Mouse (Mus musculus): ENCODE measurements around the gene Oas1c. TPM values are rescaled to one million over a fixed set of nuclear protein-coding genes. Genes with fewer than 3 reads are reported as not detected.

The Oas1c gene
- 0.27 and 0.49 TPM in 2 replicates for polyA plus RNA-seq (2015; fragmentation: Nextera tagmentation; extraction: Ambion mirVana)

GRCm38 (mm10) chr5:120811951-120812819 lies at the start of gene Oas1c:
Oas1c (minus strand) TSS chr5:120812514.
- Histone ChIP-seq H3K4me3 (replicated peaks) (peak within 1 kb of the TSS; percentile 38), H3K4me2 (peak within 1 kb of the TSS; percentile 60), H3K36me3 (no peaks in the 10 kb centered on the region), H3K4me1 (peaks cover 16% of the 10 kb centered on the region), H3K9me3 (replicated peaks) (no peaks in the 10 kb centered on the region), H3K27me3 (no peaks in the 10 kb centered on the region), H3K9ac (peak within 1 kb of the TSS; percentile 17; the same call in 1 of the 2 replicates), H3K27ac (peak within 1 kb of the TSS; percentile 85)
- ATAC-seq (replicated peaks; ENCODE audit: low FRiP score), result peak; percentile 92
- WGBS, result 4% methylated on average over 18 of the region's 18 CpGs

GRCm38 (mm10) chr5:120861121-120861520 lies 48.8 kb upstream of the Oas1c start, which contains the start of gene Oas1h:
Oas1h (plus strand) TSS chr5:120861421.
- no peak within 1 kb of the TSS for H3K4me2 ChIP-seq
- no peaks in the 10 kb centered on the region for H3K9me3 ChIP-seq (replicated peaks)
- no peak within 1 kb of the TSS for H3K4me3 ChIP-seq (replicated peaks)
- no peaks in the 10 kb centered on the region for H3K27me3 ChIP-seq
- ATAC-seq (replicated peaks; ENCODE audit: low FRiP score), result no peak
- no peaks in the 10 kb centered on the region for H3K36me3 ChIP-seq
- H3K9ac ChIP-seq, result no peak within 1 kb of the TSS
- no peak within 1 kb of the TSS for H3K27ac ChIP-seq
- no peaks in the 10 kb centered on the region for H3K4me1 ChIP-seq
- 46% methylated on average over 4 of the region's 4 CpGs for WGBS

GRCm38 (mm10) chr5:120859241-120859640 lies 46.9 kb upstream of the Oas1c start:
- no peak for ATAC-seq (replicated peaks; ENCODE audit: low FRiP score)
- no peaks in the 10 kb centered on the region for H3K27me3 ChIP-seq
- no peak overlapping the region for H3K4me2 ChIP-seq
- H3K9ac ChIP-seq, result no peak overlapping the region
- H3K4me1 ChIP-seq, result no peaks in the 10 kb centered on the region
- no peak overlapping the region for H3K4me3 ChIP-seq (replicated peaks)
- H3K9me3 ChIP-seq (replicated peaks), result no peaks in the 10 kb centered on the region
- WGBS, result 90% methylated on average over 2 of the region's 2 CpGs
- H3K27ac ChIP-seq, result no peak overlapping the region
- no peaks in the 10 kb centered on the region for H3K36me3 ChIP-seq

- no peak for ATAC-seq (replicated peaks; ENCODE audit: low FRiP score)
- Histone ChIP-seq H3K4me2 (no peak overlapping the region), H3K27me3 (no peaks in the 10 kb centered on the region), H3K9ac (no peak overlapping the region), H3K9me3 (replicated peaks) (no peaks in the 10 kb centered on the region), H3K4me3 (replicated peaks) (no peak overlapping the region), H3K4me1 (no peaks in the 10 kb centered on the region), H3K36me3 (no peaks in the 10 kb centered on the region), H3K27ac (no peak overlapping the region)
- WGBS, result 66% methylated on average over 3 of the region's 3 CpGs
Observed at GRCm38 (mm10) chr5:120849601-120850136, 37.4 kb upstream of the Oas1c start.

- no peaks in the 10 kb centered on the region for H3K4me1 ChIP-seq
- H3K4me3 ChIP-seq (replicated peaks), result no peak within 1 kb of the TSS
- no peak within 1 kb of the TSS for H3K4me2 ChIP-seq
- H3K27me3 ChIP-seq, result no peaks in the 10 kb centered on the region
- ATAC-seq (replicated peaks; ENCODE audit: low FRiP score), result no peak
- H3K9me3 ChIP-seq (replicated peaks), result no peaks in the 10 kb centered on the region
- no peak within 1 kb of the TSS for H3K9ac ChIP-seq
- WGBS, result 68% methylated on average over 4 of the region's 4 CpGs
- no peak within 1 kb of the TSS for H3K27ac ChIP-seq
- H3K36me3 ChIP-seq, result no peaks in the 10 kb centered on the region
Observed at GRCm38 (mm10) chr5:120847067-120847466, 34.8 kb upstream of the Oas1c start, which contains the start of gene Oas1f. Oas1f (plus strand) TSS chr5:120847367.

- no peak for ATAC-seq (replicated peaks; ENCODE audit: low FRiP score)
- 81% methylated on average over 3 of the region's 3 CpGs for WGBS
- H3K36me3 ChIP-seq, result no peaks in the 10 kb centered on the region
- H3K4me3 ChIP-seq (replicated peaks), result no peak overlapping the region
- H3K4me1 ChIP-seq, result no peaks in the 10 kb centered on the region
- no peaks in the 10 kb centered on the region for H3K27me3 ChIP-seq
- H3K27ac ChIP-seq, result no peak overlapping the region
- H3K4me2 ChIP-seq, result no peak overlapping the region
- H3K9ac ChIP-seq, result no peak overlapping the region
- no peaks in the 10 kb centered on the region for H3K9me3 ChIP-seq (replicated peaks)
Observed at GRCm38 (mm10) chr5:120844713-120845112, 32.4 kb upstream of the Oas1c start.

- Histone ChIP-seq H3K36me3 (no peaks in the 10 kb centered on the region), H3K9me3 (replicated peaks) (no peaks in the 10 kb centered on the region), H3K27me3 (peaks cover 3% of the 10 kb centered on the region; the same call in 1 of the 2 replicates), H3K4me2 (no peak overlapping the region), H3K4me3 (replicated peaks) (no peak overlapping the region), H3K27ac (no peak overlapping the region), H3K9ac (no peak overlapping the region), H3K4me1 (peaks cover 5% of the 10 kb centered on the region)
- no peak for ATAC-seq (replicated peaks; ENCODE audit: low FRiP score)
- 9% methylated on average over 8 of the region's 8 CpGs for WGBS
Observed at GRCm38 (mm10) chr5:120836731-120837585, 24.6 kb upstream of the Oas1c start.

GRCm38 (mm10) chr5:120833335-120834280 lies 21.3 kb upstream of the Oas1c start:
- 10% methylated on average over 17 of the region's 17 CpGs for WGBS
- no peak for ATAC-seq (replicated peaks; ENCODE audit: low FRiP score)
- Histone ChIP-seq H3K27ac (no peak overlapping the region), H3K4me3 (replicated peaks) (no peak overlapping the region), H3K9me3 (replicated peaks) (no peaks in the 10 kb centered on the region), H3K4me1 (peaks cover 5% of the 10 kb centered on the region), H3K9ac (no peak overlapping the region), H3K4me2 (no peak overlapping the region), H3K36me3 (no peaks in the 10 kb centered on the region), H3K27me3 (peaks cover 3% of the 10 kb centered on the region; the same call in 1 of the 2 replicates)

GRCm38 (mm10) chr5:120831031-120831430 lies 18.7 kb upstream of the Oas1c start:
- no peak overlapping the region for H3K4me3 ChIP-seq (replicated peaks)
- H3K4me1 ChIP-seq, result peaks cover 5% of the 10 kb centered on the region
- ATAC-seq (replicated peaks; ENCODE audit: low FRiP score), result no peak
- no peaks in the 10 kb centered on the region for H3K9me3 ChIP-seq (replicated peaks)
- H3K9ac ChIP-seq, result no peak overlapping the region
- peaks cover 3% of the 10 kb centered on the region; the same call in 1 of the 2 replicates for H3K27me3 ChIP-seq
- no peak overlapping the region for H3K27ac ChIP-seq
- 81% methylated on average over 4 of the region's 4 CpGs for WGBS
- no peak overlapping the region for H3K4me2 ChIP-seq
- no peaks in the 10 kb centered on the region for H3K36me3 ChIP-seq

GRCm38 (mm10) chr5:120818999-120819398 lies 6.7 kb upstream of the Oas1c start:
- H3K4me2 ChIP-seq, result no peak overlapping the region
- ATAC-seq (replicated peaks; ENCODE audit: low FRiP score), result no peak
- peaks cover 5% of the 10 kb centered on the region; the same call in 1 of the 2 replicates for H3K9me3 ChIP-seq (replicated peaks)
- no peak overlapping the region for H3K27ac ChIP-seq
- H3K36me3 ChIP-seq, result no peaks in the 10 kb centered on the region
- H3K27me3 ChIP-seq, result no peaks in the 10 kb centered on the region
- H3K9ac ChIP-seq, result no peak overlapping the region
- H3K4me1 ChIP-seq, result no peaks in the 10 kb centered on the region
- no peak overlapping the region for H3K4me3 ChIP-seq (replicated peaks)

- H3K4me1 ChIP-seq, result peaks cover 16% of the 10 kb centered on the region
- no peak overlapping the region for H3K4me3 ChIP-seq (replicated peaks)
- no peak for ATAC-seq (replicated peaks; ENCODE audit: low FRiP score)
- H3K36me3 ChIP-seq, result no peaks in the 10 kb centered on the region
- H3K9me3 ChIP-seq (replicated peaks), result peaks cover 5% of the 10 kb centered on the region; the same call in 1 of the 2 replicates
- H3K27me3 ChIP-seq, result no peaks in the 10 kb centered on the region
- H3K9ac ChIP-seq, result no peak overlapping the region
- no peak overlapping the region for H3K27ac ChIP-seq
- H3K4me2 ChIP-seq, result no peak overlapping the region
- WGBS, result 72% methylated on average over 3 of the region's 3 CpGs
Observed at GRCm38 (mm10) chr5:120815949-120816348, 3.6 kb upstream of the Oas1c start.

Measured in kidney, embryonic 15.5 days (tissue).